Mouse (Mus musculus): Measurements from ENCODE around the gene Rbm41.

DNA sequence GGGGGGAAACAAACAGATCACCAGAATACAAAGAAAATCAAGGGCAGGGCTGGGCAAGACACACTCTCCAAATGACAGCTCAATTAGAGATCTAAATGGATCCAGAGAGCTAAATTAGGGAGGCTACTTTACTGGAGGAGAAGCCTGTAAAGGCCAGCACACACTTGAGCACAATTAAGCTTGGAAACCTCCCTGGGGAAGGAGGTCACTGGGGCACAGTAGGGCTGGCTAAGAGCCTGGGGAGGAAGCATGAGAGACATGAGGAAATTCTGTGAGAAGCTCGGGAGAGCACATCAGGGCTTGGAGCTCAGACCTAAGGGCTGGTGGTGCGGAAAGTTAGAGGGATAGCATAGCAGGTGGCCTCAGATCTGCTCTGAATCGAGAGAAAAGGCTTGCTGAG, 120.5 kb downstream of the Rbm41 start:
- TF ChIP-seq CTCF (conservative IDR thresholded peaks at IDR 0.05; ENCODE audit: low read length) (no peak), NANOG (IDR thresholded peaks at IDR 0.05; ENCODE audit: borderline replicate concordance, low read length) (no peak), POU5F1 (IDR thresholded peaks at IDR 0.05; ENCODE audit: borderline replicate concordance, low read length) (no peak)
